Mouse (Mus musculus) kidney, postnatal 25 days (tissue): ENCODE data around the gene Grap2.

Source experiments
- DNase-seq, 2 experiments: peaks; one replicate each; pipeline ENCODE4 v3.0.0; 2021; ENCODE audit warnings: mixed read lengths in 2 of 2

Gene Grap2

GRCm38 (mm10) chr15:80572291-80572690 lies at the start of gene Grap2:
Gene Grap2, plus strand, starts transcription at chr15:80572594.
- DNase-seq = no peak

- no peak for DNase-seq
Observed at GRCm38 (mm10) chr15:80529955-80530869, 42.2 kb upstream of the Grap2 start.

- no peak for DNase-seq
Observed at GRCm38 (mm10) chr15:80531026-80531425, 41.4 kb upstream of the Grap2 start.

GRCm38 (mm10) chr15:80532281-80533072 lies 39.9 kb upstream of the Grap2 start:
- no peak for DNase-seq

- DNase-seq = no peak
Observed at GRCm38 (mm10) chr15:80533274-80533673, 39.1 kb upstream of the Grap2 start.

- DNase-seq = no peak
Observed at GRCm38 (mm10) chr15:80536051-80536450, 36.3 kb upstream of the Grap2 start.

GRCm38 (mm10) chr15:80538075-80538474 lies 34.3 kb upstream of the Grap2 start:
- DNase-seq = no peak

- DNase-seq = no peak
Observed at GRCm38 (mm10) chr15:80538671-80539340, 33.6 kb upstream of the Grap2 start.

GRCm38 (mm10) chr15:80544115-80544514 lies 28.3 kb upstream of the Grap2 start:
- no peak for DNase-seq

- DNase-seq = no peak
Observed at GRCm38 (mm10) chr15:80545430-80545829, 27.0 kb upstream of the Grap2 start.

GRCm38 (mm10) chr15:80554860-80555822 lies 17.3 kb upstream of the Grap2 start:
- DNase-seq = no peak

GRCm38 (mm10) chr15:80556021-80556420 lies 16.4 kb upstream of the Grap2 start:
- no peak for DNase-seq

- DNase-seq = no peak
Observed at GRCm38 (mm10) chr15:80557745-80558144, 14.6 kb upstream of the Grap2 start.

- DNase-seq = peak in 1 of 2 experiments; percentile 53
Observed at GRCm38 (mm10) chr15:80559534-80559933, 12.9 kb upstream of the Grap2 start.

GRCm38 (mm10) chr15:80559978-80560377 lies 12.4 kb upstream of the Grap2 start:
- DNase-seq = no peak

- no peak for DNase-seq
Observed at GRCm38 (mm10) chr15:80560646-80561580, 11.5 kb upstream of the Grap2 start.

- no peak for DNase-seq
Observed at GRCm38 (mm10) chr15:80562446-80562845, 9.9 kb upstream of the Grap2 start.

GRCm38 (mm10) chr15:80563634-80564208 lies 8.7 kb upstream of the Grap2 start:
- no peak for DNase-seq

GRCm38 (mm10) chr15:80565106-80565665 lies 7.2 kb upstream of the Grap2 start, which contains the start of gene Enthd1:
Gene Enthd1, minus strand, starts transcription at chr15:80565156.
- no peak for DNase-seq

GRCm38 (mm10) chr15:80566696-80567095 lies 5.7 kb upstream of the Grap2 start:
- DNase-seq = no peak
